Mouse (Mus musculus): ENCODE data around the gene Kcne3. TPM values are rescaled to one million over a fixed set of nuclear protein-coding genes. Genes with fewer than 3 reads are reported as not detected.

Kcne3 gene
- polyA plus RNA-seq, 2 experiments: 0.88 to 1.4 TPM

- Histone ChIP-seq H3K4me1 (replicated peaks; ENCODE audit: control insufficient read depth in 2 of 2, insufficient read depth in 2 of 2, low read length in 1 of 2) (no peaks in the 10 kb centered on the region), H3K9ac (replicated peaks) (no peak overlapping the region), H3K4me3 (ENCODE audit: insufficient read depth in 1 of 2, low read depth in 2 of 2, low read length in 2 of 2) (no peak overlapping the region), H3K27ac (no peak overlapping the region), H3K27me3 (ENCODE audit: control insufficient read depth, insufficient read depth, low read length) (no peaks in the 10 kb centered on the region), H3K9me3 (ENCODE audit: control insufficient read depth, low read length) (no peaks in the 10 kb centered on the region), H3K4me2 (ENCODE audit: low read depth) (no peak overlapping the region), H3K36me3 (replicated peaks; ENCODE audit: control insufficient read depth, insufficient read depth, low read depth) (no peaks in the 10 kb centered on the region)
- no peak for TF ChIP-seq EP300 (IDR thresholded peaks at IDR 0.05; ENCODE audit: low read depth)
- no peak for TF ChIP-seq CTCF (IDR thresholded peaks at IDR 0.05; ENCODE audit: low read depth)
- WGBS (ENCODE audit: insufficient replicate concordance): 64% methylated on average over 9 of the region's 9 CpGs
- ATAC-seq (ENCODE audit: insufficient read depth) (no peak), DNase-seq (ENCODE audit: low read depth in 3 of 3, low spot score in 3 of 3) (no peak)
Measured at GRCm38 (mm10) chr7:100216601-100217565, 40.6 kb downstream of the Kcne3 start.

- DNase-seq (ENCODE audit: low read depth in 3 of 3, low spot score in 3 of 3) (peak; percentile 91 to 96 (median 94)), ATAC-seq (ENCODE audit: insufficient read depth) (peak; percentile 96)
- H3K4me2 ChIP-seq (ENCODE audit: low read depth): peak within 1 kb of the TSS; percentile 96
- no peaks in the 10 kb centered on the region for H3K27me3 ChIP-seq (ENCODE audit: control insufficient read depth, insufficient read depth, low read length)
- TF ChIP-seq EP300 (IDR thresholded peaks at IDR 0.05; ENCODE audit: low read depth) (no peak), CTCF (IDR thresholded peaks at IDR 0.05; ENCODE audit: low read depth) (peak; percentile 24; the same call in 1 of the 2 replicates)
- H3K9me3 ChIP-seq (ENCODE audit: control insufficient read depth, low read length): no peaks in the 10 kb centered on the region
- H3K9ac ChIP-seq (replicated peaks): peak within 1 kb of the TSS; percentile 89
- peak within 1 kb of the TSS; percentile 91 for H3K27ac ChIP-seq
- WGBS (ENCODE audit: insufficient replicate concordance): 2% methylated on average over 68 of the region's 72 CpGs
- H3K36me3 ChIP-seq (replicated peaks; ENCODE audit: control insufficient read depth, insufficient read depth, low read depth): no peaks in the 10 kb centered on the region
- peaks cover 7 to 9% of the 10 kb centered on the region in 2 experiments; a peak in 3 of 4 replicates for H3K4me1 ChIP-seq (replicated peaks; ENCODE audit: control insufficient read depth in 2 of 2, insufficient read depth in 2 of 2, low read length in 1 of 2)
- peak within 1 kb of the TSS; percentile 82 for H3K4me3 ChIP-seq (ENCODE audit: insufficient read depth in 1 of 2, low read depth in 2 of 2, low read length in 2 of 2)
Measured at GRCm38 (mm10) chr7:100227158-100227875, 51.0 kb downstream of the Kcne3 start, which contains the start of gene Pgm2l1. TSS of gene Pgm2l1 (plus strand) at chr7:100227394.

- no peaks in the 10 kb centered on the region for H3K9me3 ChIP-seq (ENCODE audit: control insufficient read depth, low read length)
- no peaks in the 10 kb centered on the region for H3K27me3 ChIP-seq (ENCODE audit: control insufficient read depth, insufficient read depth, low read length)
- ATAC-seq (ENCODE audit: insufficient read depth) (peak; percentile 50), DNase-seq (ENCODE audit: low read depth in 3 of 3, low spot score in 3 of 3) (no peak)
- H3K27ac ChIP-seq: peak overlapping the region; percentile 91
- peak overlapping the region; percentile 89 for H3K9ac ChIP-seq (replicated peaks)
- peaks cover 7 to 9% of the 10 kb centered on the region in 2 experiments; a peak in 3 of 4 replicates for H3K4me1 ChIP-seq (replicated peaks; ENCODE audit: control insufficient read depth in 2 of 2, insufficient read depth in 2 of 2, low read length in 1 of 2)
- peak overlapping the region; percentile 96 for H3K4me2 ChIP-seq (ENCODE audit: low read depth)
- no peaks in the 10 kb centered on the region for H3K36me3 ChIP-seq (replicated peaks; ENCODE audit: control insufficient read depth, insufficient read depth, low read depth)
- 2% methylated on average over 23 of the region's 23 CpGs for WGBS (ENCODE audit: insufficient replicate concordance)
- peak overlapping the region; percentile 82 for H3K4me3 ChIP-seq (ENCODE audit: insufficient read depth in 1 of 2, low read depth in 2 of 2, low read length in 2 of 2)
- TF ChIP-seq EP300 (IDR thresholded peaks at IDR 0.05; ENCODE audit: low read depth) (no peak), CTCF (IDR thresholded peaks at IDR 0.05; ENCODE audit: low read depth) (no peak)
Measured at GRCm38 (mm10) chr7:100227896-100228525, 51.7 kb downstream of the Kcne3 start.

GRCm38 (mm10) chr7:100228957-100229356, 52.7 kb downstream of the Kcne3 start:
- Histone ChIP-seq H3K4me2 (ENCODE audit: low read depth) (peak overlapping the region; percentile 96), H3K36me3 (replicated peaks; ENCODE audit: control insufficient read depth, insufficient read depth, low read depth) (no peaks in the 10 kb centered on the region), H3K9me3 (ENCODE audit: control insufficient read depth, low read length) (no peaks in the 10 kb centered on the region), H3K4me3 (ENCODE audit: insufficient read depth in 1 of 2, low read depth in 2 of 2, low read length in 2 of 2) (peak overlapping the region in 1 of 2 experiments; percentile 82; a peak in 3 of 4 replicates), H3K27me3 (ENCODE audit: control insufficient read depth, insufficient read depth, low read length) (no peaks in the 10 kb centered on the region), H3K27ac (no peak overlapping the region), H3K4me1 (replicated peaks; ENCODE audit: control insufficient read depth in 2 of 2, insufficient read depth in 2 of 2, low read length in 1 of 2) (peaks cover 13% of the 10 kb centered on the region in 2 experiments), H3K9ac (replicated peaks) (no peak overlapping the region)
- ATAC-seq (ENCODE audit: insufficient read depth): no peak
- DNase-seq (ENCODE audit: low read depth in 3 of 3, low spot score in 3 of 3): no peak
- 13% methylated on average over 3 of the region's 3 CpGs for WGBS (ENCODE audit: insufficient replicate concordance)
- 0 out of 2 replicates have a peak, but pooled peaks have one; percentile 14 for TF ChIP-seq EP300 (IDR thresholded peaks at IDR 0.05; ENCODE audit: low read depth)
- no peak for TF ChIP-seq CTCF (IDR thresholded peaks at IDR 0.05; ENCODE audit: low read depth)

All from liver, embryonic 14.5 days (tissue).